Mouse (Mus musculus): ENCODE results near the gene Krtap22-2. TPM values are rescaled to one million over a fixed set of nuclear protein-coding genes. Genes with fewer than 3 reads are reported as not detected.
"Not testable (repeated sequence)": the region's sequence is repeated elsewhere in the genome, so short reads cannot be mapped to it uniquely, and the experiment has no call there.

The Krtap22-2 gene
- polyA plus RNA-seq (2015; fragmentation: Nextera tagmentation; extraction: Ambion mirVana), result not detected in 2 replicates

GRCm38 (mm10) chr16:89010659-89011058 is at the start of gene Krtap22-2:
Gene Krtap22-2 (minus strand): TSS chr16:89010759.
- no peaks in the 10 kb centered on the region for H3K4me1 ChIP-seq (ENCODE audit: control insufficient read depth, insufficient read depth, low read length)
- H3K4me3 ChIP-seq (ENCODE audit: low read length), result no peak within 1 kb of the TSS
- H3K36me3 ChIP-seq (ENCODE audit: control insufficient read depth, insufficient read depth, low read length), result no peaks in the 10 kb centered on the region
- H3K27me3 ChIP-seq (replicated peaks; ENCODE audit: control insufficient read depth, insufficient read depth, low read length), result no peaks in the 10 kb centered on the region
- 80% methylated on average over 5 of the region's 5 CpGs for WGBS
- H3K9ac ChIP-seq (ENCODE audit: low read depth, low read length), result no peak within 1 kb of the TSS
- no peaks in the 10 kb centered on the region for H3K9me3 ChIP-seq (ENCODE audit: control insufficient read depth, low read length)
- no peak within 1 kb of the TSS for H3K4me2 ChIP-seq (ENCODE audit: low read depth, low read length)
- no peak for ATAC-seq
- H3K27ac ChIP-seq (ENCODE audit: low read length), result no peak within 1 kb of the TSS

GRCm38 (mm10) chr16:89047783-89048182 is 37.2 kb upstream of the Krtap22-2 start, which contains the start of gene Krtap6-5:
Gene Krtap6-5 (minus strand): TSS chr16:89047883.
- 87% methylated on average over 3 of the region's 3 CpGs for WGBS
- Histone ChIP-seq H3K4me1 (ENCODE audit: control insufficient read depth, insufficient read depth, low read length) (no peaks in the 10 kb centered on the region), H3K4me2 (ENCODE audit: low read depth, low read length) (no peak within 1 kb of the TSS)

GRCm38 (mm10) chr16:89041372-89041771 is 30.8 kb upstream of the Krtap22-2 start, which contains the start of gene Gm10228:
Gene Gm10228 (minus strand): TSS chr16:89041472.
- 95% methylated on average over 2 of the region's 4 CpGs for WGBS
- not testable (repeated sequence) for H3K27me3 ChIP-seq (replicated peaks; ENCODE audit: control insufficient read depth, insufficient read depth, low read length); H3K36me3 ChIP-seq (ENCODE audit: control insufficient read depth, insufficient read depth, low read length); H3K4me3 ChIP-seq (ENCODE audit: low read length); H3K4me2 ChIP-seq (ENCODE audit: low read depth, low read length); H3K4me1 ChIP-seq (ENCODE audit: control insufficient read depth, insufficient read depth, low read length); H3K9ac ChIP-seq (ENCODE audit: low read depth, low read length); H3K27ac ChIP-seq (ENCODE audit: low read length); H3K9me3 ChIP-seq (ENCODE audit: control insufficient read depth, low read length); ATAC-seq

More at GRCm38 (mm10) chr16:89047783-89048182, 37.2 kb upstream of the Krtap22-2 start, which contains the start of gene Krtap6-5:
- ATAC-seq, result no peak
- no peak within 1 kb of the TSS for H3K9ac ChIP-seq (ENCODE audit: low read depth, low read length)
- no peak within 1 kb of the TSS for H3K27ac ChIP-seq (ENCODE audit: low read length)
- no peak within 1 kb of the TSS for H3K4me3 ChIP-seq (ENCODE audit: low read length)
- H3K36me3 ChIP-seq (ENCODE audit: control insufficient read depth, insufficient read depth, low read length), result no peaks in the 10 kb centered on the region
- no peaks in the 10 kb centered on the region for H3K9me3 ChIP-seq (ENCODE audit: control insufficient read depth, low read length)
- no peaks in the 10 kb centered on the region for H3K27me3 ChIP-seq (replicated peaks; ENCODE audit: control insufficient read depth, insufficient read depth, low read length)

- H3K9me3 ChIP-seq (ENCODE audit: control insufficient read depth, low read length); H3K9ac ChIP-seq (ENCODE audit: low read depth, low read length); H3K4me2 ChIP-seq (ENCODE audit: low read depth, low read length); H3K27ac ChIP-seq (ENCODE audit: low read length); H3K36me3 ChIP-seq (ENCODE audit: control insufficient read depth, insufficient read depth, low read length); H3K4me3 ChIP-seq (ENCODE audit: low read length); ATAC-seq; H3K27me3 ChIP-seq (replicated peaks; ENCODE audit: control insufficient read depth, insufficient read depth, low read length); H3K4me1 ChIP-seq (ENCODE audit: control insufficient read depth, insufficient read depth, low read length): not testable (repeated sequence)
- WGBS, result over 99% methylated on average over 3 of the region's 3 CpGs
These were observed 20.8 kb upstream of the Krtap22-2 start, which contains the start of gene Krtap6-1 for GRCm38 (mm10) chr16:89031399-89031798. Gene Krtap6-1 (plus strand): TSS chr16:89031699.

- not testable (repeated sequence) for H3K4me1 ChIP-seq (ENCODE audit: control insufficient read depth, insufficient read depth, low read length); H3K27ac ChIP-seq (ENCODE audit: low read length); H3K36me3 ChIP-seq (ENCODE audit: control insufficient read depth, insufficient read depth, low read length); H3K9ac ChIP-seq (ENCODE audit: low read depth, low read length); H3K4me2 ChIP-seq (ENCODE audit: low read depth, low read length); ATAC-seq; H3K27me3 ChIP-seq (replicated peaks; ENCODE audit: control insufficient read depth, insufficient read depth, low read length); H3K4me3 ChIP-seq (ENCODE audit: low read length); H3K9me3 ChIP-seq (ENCODE audit: control insufficient read depth, low read length)
- WGBS, result 90% methylated on average over 1 of the region's 3 CpGs
These were observed 4.4 kb upstream of the Krtap22-2 start, which contains the start of gene Gm10229 for GRCm38 (mm10) chr16:89014984-89015383. Gene Gm10229 (plus strand): TSS chr16:89015284.

GRCm38 (mm10) chr16:89013973-89014372 is 3.4 kb upstream of the Krtap22-2 start:
- Histone ChIP-seq H3K27ac (ENCODE audit: low read length) (no peak overlapping the region), H3K9ac (ENCODE audit: low read depth, low read length) (no peak overlapping the region), H3K27me3 (replicated peaks; ENCODE audit: control insufficient read depth, insufficient read depth, low read length) (no peaks in the 10 kb centered on the region), H3K4me1 (ENCODE audit: control insufficient read depth, insufficient read depth, low read length) (no peaks in the 10 kb centered on the region), H3K4me2 (ENCODE audit: low read depth, low read length) (no peak overlapping the region), H3K4me3 (ENCODE audit: low read length) (no peak overlapping the region), H3K9me3 (ENCODE audit: control insufficient read depth, low read length) (no peaks in the 10 kb centered on the region), H3K36me3 (ENCODE audit: control insufficient read depth, insufficient read depth, low read length) (no peaks in the 10 kb centered on the region)
- ATAC-seq, result no peak
- 94% methylated on average over 3 of the region's 3 CpGs for WGBS

- no peak for ATAC-seq
- WGBS, result 91% methylated on average over 7 of the region's 7 CpGs
- Histone ChIP-seq H3K27me3 (replicated peaks; ENCODE audit: control insufficient read depth, insufficient read depth, low read length) (no peaks in the 10 kb centered on the region), H3K9ac (ENCODE audit: low read depth, low read length) (no peak within 1 kb of the TSS), H3K4me2 (ENCODE audit: low read depth, low read length) (no peak within 1 kb of the TSS), H3K4me1 (ENCODE audit: control insufficient read depth, insufficient read depth, low read length) (no peaks in the 10 kb centered on the region), H3K9me3 (ENCODE audit: control insufficient read depth, low read length) (no peaks in the 10 kb centered on the region), H3K36me3 (ENCODE audit: control insufficient read depth, insufficient read depth, low read length) (no peaks in the 10 kb centered on the region), H3K4me3 (ENCODE audit: low read length) (no peak within 1 kb of the TSS), H3K27ac (ENCODE audit: low read length) (no peak within 1 kb of the TSS)
These were observed 47.8 kb downstream of the Krtap22-2 start, which contains the start of gene Krtap16-3 for GRCm38 (mm10) chr16:88962773-88963172. Gene Krtap16-3 (minus strand): TSS chr16:88962873.

Other genes with a start within 250 kb of the Krtap22-2 start
- gene 2310057N15Rik, start 236.6 kb downstream of the Krtap22-2 start, polyA plus RNA-seq (2015; fragmentation: Nextera tagmentation; extraction: Ambion mirVana), result not detected in 2 replicates
- gene Gm5965, start 232.9 kb downstream of the Krtap22-2 start, polyA plus RNA-seq (2015; fragmentation: Nextera tagmentation; extraction: Ambion mirVana), result not detected in 2 replicates
- gene Gm20741, start 198.5 kb downstream of the Krtap22-2 start, polyA plus RNA-seq (2015; fragmentation: Nextera tagmentation; extraction: Ambion mirVana), result not detected in 2 replicates
- not detected in 2 replicates for gene Krtap15, start 190.5 kb downstream of the Krtap22-2 start, polyA plus RNA-seq (2015; fragmentation: Nextera tagmentation; extraction: Ambion mirVana)
- gene Krtap14, start 184.6 kb downstream of the Krtap22-2 start, polyA plus RNA-seq (2015; fragmentation: Nextera tagmentation; extraction: Ambion mirVana), result not detected in 2 replicates
- not detected in 2 replicates for gene Krtap19-1, start 141.3 kb downstream of the Krtap22-2 start, polyA plus RNA-seq (2015; fragmentation: Nextera tagmentation; extraction: Ambion mirVana)
- not detected in 2 replicates for gene Krtap19-2, start 136.5 kb downstream of the Krtap22-2 start, polyA plus RNA-seq (2015; fragmentation: Nextera tagmentation; extraction: Ambion mirVana)
- not detected in 2 replicates for gene Krtap19-3, start 132.7 kb downstream of the Krtap22-2 start, polyA plus RNA-seq (2015; fragmentation: Nextera tagmentation; extraction: Ambion mirVana)
- not detected in 2 replicates for gene Krtap19-4, start 125.7 kb downstream of the Krtap22-2 start, polyA plus RNA-seq (2015; fragmentation: Nextera tagmentation; extraction: Ambion mirVana)
- gene Krtap19-5, start 114.3 kb downstream of the Krtap22-2 start, polyA plus RNA-seq (2015; fragmentation: Nextera tagmentation; extraction: Ambion mirVana), result not detected in 2 replicates
- not detected in 2 replicates for gene Krtap19-9b, start 78.5 kb downstream of the Krtap22-2 start, polyA plus RNA-seq (2015; fragmentation: Nextera tagmentation; extraction: Ambion mirVana)
- gene Krtap16-3, start 47.9 kb downstream of the Krtap22-2 start, polyA plus RNA-seq (2015; fragmentation: Nextera tagmentation; extraction: Ambion mirVana), result not detected in 2 replicates
- gene Gm10229, start 4.5 kb upstream of the Krtap22-2 start, polyA plus RNA-seq (2015; fragmentation: Nextera tagmentation; extraction: Ambion mirVana), result not detected in 2 replicates
- not detected in 2 replicates for gene Krtap6-1, start 20.9 kb upstream of the Krtap22-2 start, polyA plus RNA-seq (2015; fragmentation: Nextera tagmentation; extraction: Ambion mirVana)
- gene Gm10228, start 30.7 kb upstream of the Krtap22-2 start, polyA plus RNA-seq (2015; fragmentation: Nextera tagmentation; extraction: Ambion mirVana), result not detected in 2 replicates
- gene Krtap6-5, start 37.1 kb upstream of the Krtap22-2 start, polyA plus RNA-seq (2015; fragmentation: Nextera tagmentation; extraction: Ambion mirVana), result not detected in 2 replicates
- not detected in 2 replicates for gene 1110025L11Rik, start 53.2 kb upstream of the Krtap22-2 start, polyA plus RNA-seq (2015; fragmentation: Nextera tagmentation; extraction: Ambion mirVana)
- not detected in 2 replicates for gene Krtap6-3, start 73.3 kb upstream of the Krtap22-2 start, polyA plus RNA-seq (2015; fragmentation: Nextera tagmentation; extraction: Ambion mirVana)
- not detected in 2 replicates for gene Gm6358, start 130.1 kb upstream of the Krtap22-2 start, polyA plus RNA-seq (2015; fragmentation: Nextera tagmentation; extraction: Ambion mirVana)
- gene Gm10061, start 140.3 kb upstream of the Krtap22-2 start, polyA plus RNA-seq (2015; fragmentation: Nextera tagmentation; extraction: Ambion mirVana), result not detected in 2 replicates
- gene Gm9789, start 147.2 kb upstream of the Krtap22-2 start, polyA plus RNA-seq (2015; fragmentation: Nextera tagmentation; extraction: Ambion mirVana), result not detected in 2 replicates
- gene Gm7735, start 158.7 kb upstream of the Krtap22-2 start, polyA plus RNA-seq (2015; fragmentation: Nextera tagmentation; extraction: Ambion mirVana), result not detected in 2 replicates
- gene 1110057P08Rik, start 164.0 kb upstream of the Krtap22-2 start, polyA plus RNA-seq (2015; fragmentation: Nextera tagmentation; extraction: Ambion mirVana), result not detected in 2 replicates
- not detected in 2 replicates for gene Krtap20-2, start 195.1 kb upstream of the Krtap22-2 start, polyA plus RNA-seq (2015; fragmentation: Nextera tagmentation; extraction: Ambion mirVana)

Measured in intestine, embryonic 16.5 days (tissue).